Mouse (Mus musculus): Measurements from ENCODE around the gene Trim25. TPM values are rescaled to one million over a fixed set of nuclear protein-coding genes. Genes with fewer than 3 reads are reported as not detected.

Gene Trim25
- total and polyA plus RNA-seq, 3 experiments = 22.2 to 43.0 TPM; not detected in 1

DNA sequence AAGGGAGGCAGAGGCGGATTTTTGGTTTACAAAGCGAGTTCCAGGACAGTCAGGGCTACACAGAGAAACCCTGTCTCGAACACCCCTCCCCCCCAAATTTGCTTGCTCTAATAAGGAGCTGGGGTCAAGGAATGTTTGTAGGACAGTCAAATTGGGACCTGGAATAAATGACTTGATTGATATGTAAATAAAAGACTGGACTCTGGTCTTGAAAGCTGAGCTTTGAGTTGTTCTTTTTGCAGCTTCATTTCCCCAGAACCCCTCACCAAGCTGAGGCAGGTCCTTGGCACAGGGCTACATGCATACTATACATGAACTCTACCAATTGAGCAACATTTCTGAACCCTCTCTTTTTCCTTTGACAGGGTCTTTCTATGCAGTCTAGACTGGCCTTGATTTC is 46.8 kb downstream of the Trim25 start:
- DNase-seq (ENCODE audit: low read depth, low spot score) = no peak
- Histone ChIP-seq H3K27me3 (ENCODE audit: control insufficient read depth in 1 of 2, insufficient read depth in 2 of 2, low read length in 2 of 2) (no peaks in the 10 kb centered on the region), H3K9ac (ENCODE audit: control insufficient read depth, low read depth, low read length, poor library complexity, severe bottlenecking) (no peak overlapping the region), H3K36me3 (ENCODE audit: control insufficient read depth in 1 of 2, insufficient read depth in 2 of 2, low read length in 2 of 2) (peaks cover 0 to 10% of the 10 kb centered on the region in 2 experiments; a peak in 2 of 4 replicates), H3K27ac (ENCODE audit: control insufficient read depth, low read depth, low read length) (no peak overlapping the region), H3K4me1 (ENCODE audit: control insufficient read depth in 1 of 2, insufficient read depth in 2 of 2, low read length in 2 of 2) (no peaks in the 10 kb centered on the region), H3K79me2 (ENCODE audit: control insufficient read depth, insufficient read depth, low read length, poor library complexity) (no peaks in the 10 kb centered on the region), H3K4me3 (ENCODE audit: control insufficient read depth in 1 of 2, insufficient read depth in 1 of 2, low read depth in 2 of 2, low read length in 2 of 2) (no peak overlapping the region), H3K9me3 (replicated peaks; ENCODE audit: insufficient read depth, low read length) (no peaks in the 10 kb centered on the region)
- no peak for TF ChIP-seq MYB (IDR thresholded peaks at IDR 0.05; ENCODE audit: low read depth, low read length)
- no peak for TF ChIP-seq MEF2A (IDR thresholded peaks at IDR 0.05; ENCODE audit: extremely low read depth, insufficient replicate concordance, low read depth, low read length, poor library complexity, severe bottlenecking)
- no peak for TF ChIP-seq ELF1 (IDR thresholded peaks at IDR 0.05; ENCODE audit: low read depth, low read length)
- TF ChIP-seq POLR2AphosphoS5 (IDR thresholded peaks at IDR 0.05; ENCODE audit: borderline replicate concordance, low read depth, low read length) = no peak
- no peak for TF ChIP-seq RCOR1 (IDR thresholded peaks at IDR 0.05; ENCODE audit: low read depth, low read length)
- TF ChIP-seq ZKSCAN1 (IDR thresholded peaks at IDR 0.05; ENCODE audit: low read depth, low read length) = no peak
- no peak for TF ChIP-seq EP300 (IDR thresholded peaks at IDR 0.05; ENCODE audit: low read depth in 1 of 2, low read length in 2 of 2)

DNA sequence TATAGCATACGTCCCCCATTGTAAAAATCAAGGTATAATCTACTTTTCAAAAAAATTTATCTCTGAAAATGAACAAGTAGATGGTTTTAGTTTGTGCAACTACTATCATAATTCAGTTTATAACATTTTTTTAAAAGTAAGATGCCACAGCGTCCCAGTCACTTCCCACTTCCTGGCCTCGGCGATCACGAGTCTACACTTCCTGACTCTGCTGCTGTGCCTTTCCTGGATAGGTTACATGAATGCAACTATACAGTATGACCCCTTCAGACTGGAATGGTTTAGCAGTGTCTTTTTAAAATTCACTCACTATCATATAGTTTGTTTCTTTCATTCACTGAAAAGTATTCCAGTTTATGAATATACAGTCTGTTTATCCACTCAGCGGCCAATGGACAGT is 52.6 kb downstream of the Trim25 start:
- H3K36me3 ChIP-seq (ENCODE audit: control insufficient read depth in 1 of 2, insufficient read depth in 2 of 2, low read length in 2 of 2) = peaks cover 0 to 18% of the 10 kb centered on the region in 2 experiments; a peak in 2 of 4 replicates
- no peak overlapping the region for H3K27ac ChIP-seq (ENCODE audit: control insufficient read depth, low read depth, low read length)
- H3K79me2 ChIP-seq (ENCODE audit: control insufficient read depth, insufficient read depth, low read length, poor library complexity) = no peaks in the 10 kb centered on the region
- H3K4me1 ChIP-seq (ENCODE audit: control insufficient read depth in 1 of 2, insufficient read depth in 2 of 2, low read length in 2 of 2) = no peaks in the 10 kb centered on the region
- H3K9me3 ChIP-seq (replicated peaks; ENCODE audit: insufficient read depth, low read length) = no peaks in the 10 kb centered on the region
- H3K9ac ChIP-seq (ENCODE audit: control insufficient read depth, low read depth, low read length, poor library complexity, severe bottlenecking) = no peak overlapping the region
- no peak overlapping the region for H3K4me3 ChIP-seq (ENCODE audit: control insufficient read depth in 1 of 2, insufficient read depth in 1 of 2, low read depth in 2 of 2, low read length in 2 of 2)
- H3K27me3 ChIP-seq (ENCODE audit: control insufficient read depth in 1 of 2, insufficient read depth in 2 of 2, low read length in 2 of 2) = no peaks in the 10 kb centered on the region
- no peak for TF ChIP-seq NELFE (IDR thresholded peaks at IDR 0.05; ENCODE audit: low read depth, low read length)
- no peak for TF ChIP-seq POLR2AphosphoS5 (IDR thresholded peaks at IDR 0.05; ENCODE audit: borderline replicate concordance, low read depth, low read length)
- no peak for TF ChIP-seq ZKSCAN1 (IDR thresholded peaks at IDR 0.05; ENCODE audit: low read depth, low read length)
- no peak for TF ChIP-seq SMC3 (IDR thresholded peaks at IDR 0.05; ENCODE audit: low read depth, low read length)
- no peak for TF ChIP-seq USF1 (IDR thresholded peaks at IDR 0.05; ENCODE audit: low read depth, low read length)
- no peak for TF ChIP-seq TCF12 (IDR thresholded peaks at IDR 0.05; ENCODE audit: low read depth, low read length)
- no peak for TF ChIP-seq ELF1 (IDR thresholded peaks at IDR 0.05; ENCODE audit: low read depth, low read length)
- TF ChIP-seq NRF1 (IDR thresholded peaks at IDR 0.05; ENCODE audit: insufficient read depth, low read depth, low read length, poor library complexity, severe bottlenecking) = no peak
- TF ChIP-seq SIN3A (IDR thresholded peaks at IDR 0.05; ENCODE audit: low read length) = no peak
- no peak for TF ChIP-seq ZMIZ1 (IDR thresholded peaks at IDR 0.05; ENCODE audit: low read depth, low read length)
- no peak for TF ChIP-seq MAX (IDR thresholded peaks at IDR 0.05; ENCODE audit: low read length)
- no peak for TF ChIP-seq JUND (IDR thresholded peaks at IDR 0.05; ENCODE audit: low read depth, low read length)
- no peak for TF ChIP-seq MYB (IDR thresholded peaks at IDR 0.05; ENCODE audit: low read depth, low read length)
- no peak for TF ChIP-seq MXI1 (IDR thresholded peaks at IDR 0.05; ENCODE audit: low read depth, low read length)
- TF ChIP-seq RCOR1 (IDR thresholded peaks at IDR 0.05; ENCODE audit: low read depth, low read length) = no peak
- TF ChIP-seq ZC3H11A (IDR thresholded peaks at IDR 0.05; ENCODE audit: low read depth, low read length) = no peak
- no peak for TF ChIP-seq KAT2A (conservative IDR thresholded peaks at IDR 0.05; ENCODE audit: low read depth, low read length)
- TF ChIP-seq TBP (IDR thresholded peaks at IDR 0.05; ENCODE audit: low read depth, low read length) = no peak
- no peak for DNase-seq (ENCODE audit: low read depth, low spot score)
